Mouse (Mus musculus): ENCODE measurements around the gene Acbd3. TPM values are rescaled to one million over a fixed set of nuclear protein-coding genes. Genes with fewer than 3 reads are reported as not detected.

Acbd3 gene
- polyA plus RNA-seq, 1 experiment from 2014 or later, result 53.4 TPM

GRCm38 (mm10) chr1:180800814-180801213, 75.0 kb downstream of the Acbd3 start:
- in situ Hi-C loops (cut with MboI; ENCODE audit: low pct_unique_long_range_greater_than_20kb), result no loop called here

GRCm38 (mm10) chr1:180801466-180801994, 75.7 kb downstream of the Acbd3 start:
- DNase-seq (ENCODE audit: low read depth, low spot score) (no peak), ATAC-seq (no peak)
- no peak for TF ChIP-seq CTCF (IDR thresholded peaks at IDR 0.05)
- ChIA-PET CTCF (interaction anchor here (1.0 to 1.8 kb wide), 2 partner anchors 10 to 23 kb away, joined by 3 to 9 read pairs; no protein-coding TSS in a partner anchor), POLR2A (no interaction called here)
- in situ Hi-C loops (cut with MboI; ENCODE audit: low pct_unique_long_range_greater_than_20kb), result no loop called here
- H3K27me3 ChIP-seq, result no peaks in the 10 kb centered on the region

More at GRCm38 (mm10) chr1:180800814-180801213, 75.0 kb downstream of the Acbd3 start:
- ChIA-PET POLR2A (interaction anchor here (0.6 kb wide), 1 partner anchor 425 kb away, joined by 4 read pairs; no protein-coding TSS in a partner anchor), CTCF (interaction anchor here (1.8 kb wide), 1 partner anchor 11 kb away, joined by 9 read pairs; no protein-coding TSS in a partner anchor)
- TF ChIP-seq CTCF (IDR thresholded peaks at IDR 0.05), result no peak
- no peak for ATAC-seq
- H3K27me3 ChIP-seq, result no peaks in the 10 kb centered on the region
- DNase-seq (ENCODE audit: low read depth, low spot score), result no peak

Other genes with a start within 250 kb of the Acbd3 start
- not detected for gene Stum, start 242.5 kb upstream of the Acbd3 start, polyA plus RNA-seq (2021)
- gene Parp1, start 157.1 kb upstream of the Acbd3 start, polyA plus RNA-seq (2021), result 99.1 TPM
- 13.7 TPM for gene Lin9, start 84.9 kb upstream of the Acbd3 start, polyA plus RNA-seq (2021)
- not detected for gene Mixl1, start 29.0 kb upstream of the Acbd3 start, polyA plus RNA-seq (2021)
- 683 TPM for gene H3f3a, start 87.9 kb downstream of the Acbd3 start, polyA plus RNA-seq (2021)
- 29.0 TPM for gene Sde2, start 125.1 kb downstream of the Acbd3 start, polyA plus RNA-seq (2021)
- 0.04 TPM for gene Lefty2, start 167.1 kb downstream of the Acbd3 start, polyA plus RNA-seq (2021)
- gene Pycr2, start 178.2 kb downstream of the Acbd3 start, polyA plus RNA-seq (2021), result 62.2 TPM
- 0.06 TPM for gene Lefty1, start 209.0 kb downstream of the Acbd3 start, polyA plus RNA-seq (2021)
- gene Tmem63a, start 216.3 kb downstream of the Acbd3 start, polyA plus RNA-seq (2021), result 39.3 TPM

Data from Patski (cell line).